Mouse (Mus musculus): ENCODE measurements around the gene Them5.

DNA sequence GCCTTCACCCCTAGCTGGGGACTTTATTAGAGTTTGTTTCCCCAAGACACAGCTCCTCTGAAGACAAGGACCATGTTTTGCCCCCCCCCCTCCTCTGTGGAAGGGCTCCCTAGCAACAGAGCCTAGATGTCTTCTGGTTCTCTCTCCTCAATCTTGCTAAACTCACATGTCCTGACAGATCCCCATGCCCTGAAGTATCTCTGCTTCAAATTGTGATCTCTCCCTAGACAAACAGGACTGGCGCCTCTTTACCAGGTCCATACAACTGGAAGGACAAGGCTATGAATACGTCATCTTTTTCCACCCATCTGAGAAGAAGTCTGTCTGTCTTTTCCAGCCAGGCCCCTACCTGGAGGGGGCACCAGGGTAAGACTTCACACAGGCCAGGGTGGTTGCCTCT is 2.3 kb downstream of the Them5 start:
- TF ChIP-seq CTCF (IDR thresholded peaks at IDR 0.05; ENCODE audit: low read depth) (no peak), EP300 (IDR thresholded peaks at IDR 0.05; ENCODE audit: low read depth) (no peak)

All from liver, embryonic 14.5 days (tissue).